Mouse (Mus musculus): ENCODE data around the gene Olfr195.

DNA sequence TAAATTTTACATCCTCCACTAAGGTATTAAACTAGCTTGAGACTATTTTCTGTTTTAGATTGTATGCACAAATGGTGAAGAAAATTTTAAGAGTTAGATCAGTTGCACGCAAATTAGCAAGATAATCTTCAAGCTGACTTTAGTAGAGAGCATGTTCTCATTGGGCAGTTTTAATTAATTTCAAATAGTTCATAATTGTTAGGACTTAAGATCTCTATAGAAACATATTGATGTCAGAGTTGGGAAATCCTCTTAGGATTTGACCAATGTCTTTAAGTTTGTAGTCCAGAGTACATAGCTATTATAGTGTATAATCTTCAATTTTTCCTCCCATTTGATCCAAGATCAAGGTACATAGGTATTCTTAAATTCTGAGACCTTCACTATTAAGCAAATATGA lies at the start of gene Olfr195:
- no peak for TF ChIP-seq ZNF384 (IDR thresholded peaks at IDR 0.05; ENCODE audit: low read depth, low read length)
- no peak for TF ChIP-seq ZC3H11A (IDR thresholded peaks at IDR 0.05; ENCODE audit: borderline replicate concordance, low read depth, low read length)
